Mouse (Mus musculus) T-helper 1 cell (primary cell): Measurements from ENCODE around the gene Atxn7l3.

Experiments used
- in situ Hi-C: fragments of 300-600 bp; cut with MboI, MseI; formaldehyde crosslinking; loops from one replicate; pipeline ENCODE4 v1.15.1; 2025; ENCODE audit warnings: high pct_unique_total_duplicates

Atxn7l3 gene

GRCm38 (mm10) chr11:102266631-102267355, 29.6 kb downstream of the Atxn7l3 start:
- in situ Hi-C loops = no loop called here

- in situ Hi-C loops = no loop called here
Measured at GRCm38 (mm10) chr11:102265816-102266215, 30.6 kb downstream of the Atxn7l3 start.

GRCm38 (mm10) chr11:102263211-102263610, 33.2 kb downstream of the Atxn7l3 start:
- in situ Hi-C loops = no loop called here

- in situ Hi-C loops = no loop called here
Measured at GRCm38 (mm10) chr11:102258521-102258920, 37.9 kb downstream of the Atxn7l3 start.

- in situ Hi-C loops = no loop called here
Measured at GRCm38 (mm10) chr11:102258095-102258494, 38.3 kb downstream of the Atxn7l3 start.

GRCm38 (mm10) chr11:102257514-102257913, 38.9 kb downstream of the Atxn7l3 start:
- in situ Hi-C loops = no loop called here

- in situ Hi-C loops = no loop called here
Measured at GRCm38 (mm10) chr11:102249351-102250090, 46.9 kb downstream of the Atxn7l3 start.

- in situ Hi-C loops = no loop called here
Measured at GRCm38 (mm10) chr11:102248630-102249230, 47.7 kb downstream of the Atxn7l3 start, which contains the start of gene BC030867. BC030867 (plus strand) TSS chr11:102248882.

- in situ Hi-C loops = no loop called here
Measured at GRCm38 (mm10) chr11:102246871-102247270, 49.6 kb downstream of the Atxn7l3 start.

- in situ Hi-C loops = no loop called here
Measured at GRCm38 (mm10) chr11:102246273-102246635, 50.2 kb downstream of the Atxn7l3 start.

GRCm38 (mm10) chr11:102245581-102246272, 50.7 kb downstream of the Atxn7l3 start:
- in situ Hi-C loops = no loop called here

GRCm38 (mm10) chr11:102244926-102245449, 51.4 kb downstream of the Atxn7l3 start:
- in situ Hi-C loops = no loop called here

- in situ Hi-C loops = no loop called here
Measured at GRCm38 (mm10) chr11:102241874-102242273, 54.6 kb downstream of the Atxn7l3 start.

GRCm38 (mm10) chr11:102241246-102241645, 55.2 kb downstream of the Atxn7l3 start:
- in situ Hi-C loops = no loop called here

GRCm38 (mm10) chr11:102240636-102241035, 55.8 kb downstream of the Atxn7l3 start:
- in situ Hi-C loops = no loop called here
